Mouse (Mus musculus): ENCODE measurements around the gene Carf.
A peak's percentile ranks its signal among the peaks of the same experiment; 100 is the strongest.

- peak; percentile 78 for TF ChIP-seq POLR2A (IDR thresholded peaks at IDR 0.05; ENCODE audit: extremely low read depth, insufficient read depth, low read length)
- TF ChIP-seq CTCF (IDR thresholded peaks at IDR 0.05; ENCODE audit: extremely low read depth, insufficient read depth, low read length), result no peak
Observed at GRCm38 (mm10) chr1:60097277-60098023, 597 bp upstream of the Carf start.

Data from cortical plate, adult 2 months (tissue).